Mouse (Mus musculus) stomach, embryonic 14.5 days (tissue): ENCODE results near the gene Gbe1. TPM values are rescaled to one million over a fixed set of nuclear protein-coding genes. Genes with fewer than 3 reads are reported as not detected.

Experiments
- ATAC-seq: fragments of 200-750 bp; cut with Nextera tagmentation; 2 replicates; pipeline ENCODE4 v1.8.0; 2017; ENCODE audit warnings: low read depth, moderate TSS enrichment; ENCODE audit not compliant: insufficient number of reproducible peaks, insufficient read depth, low FRiP score
- H3K27ac ChIP-seq: fragments of 300-500 bp; sonication (generic); 2 replicates; pipeline ENCODE4 v1.5.1; 2014; ENCODE audit warnings: mild to moderate bottlenecking, low read length, moderate library complexity, mixed read lengths
- H3K27me3 ChIP-seq: fragments of 300-500 bp; sonication (generic); 2 replicates; pipeline ENCODE4 v1.6.1; 2014; ENCODE audit warnings: low read length, control low read depth, mixed read lengths; ENCODE audit not compliant: control insufficient read depth, insufficient read depth
- H3K36me3 ChIP-seq: fragments of 300-500 bp; sonication (generic); 2 replicates; pipeline ENCODE4 v1.6.1; 2014; ENCODE audit warnings: mild to moderate bottlenecking, control low read depth, low read length, moderate library complexity, mixed read lengths; ENCODE audit not compliant: control insufficient read depth, insufficient read depth
- H3K4me1 ChIP-seq: fragments of 300-500 bp; sonication (generic); 2 replicates; pipeline ENCODE4 v1.6.1; 2014; ENCODE audit warnings: low read length, control low read depth, mixed read lengths; ENCODE audit not compliant: control insufficient read depth, insufficient read depth
- H3K4me2 ChIP-seq: fragments of 300-500 bp; sonication (generic); replicated peaks from 2 replicates; pipeline ENCODE4 v1.6.1; 2014; ENCODE audit warnings: low read depth, low read length, control low read depth
- H3K4me3 ChIP-seq: fragments of 300-500 bp; sonication (generic); 2 replicates; pipeline ENCODE4 v1.5.1; 2014; ENCODE audit warnings: low read depth, low read length, control low read depth
- H3K9ac ChIP-seq: fragments of 300-500 bp; sonication (generic); replicated peaks from 2 replicates; pipeline ENCODE4 v1.6.1; 2014; ENCODE audit warnings: low read depth, mild to moderate bottlenecking, control low read depth, low read length, moderate library complexity, mixed read lengths
- H3K9me3 ChIP-seq: fragments of 300-500 bp; sonication (generic); 2 replicates; pipeline ENCODE4 v1.6.1; 2016; ENCODE audit warnings: low read depth, low read length, control low read depth; ENCODE audit not compliant: control insufficient read depth
- WGBS: fragments of 180-500 bp; shearing (Covaris S2); extraction: QIAGEN DNeasy Blood & Tissue Kit; methylation state at CpG from one replicate; pipeline ENCODE4 v1.1.7; 2014; 5-methylcytosine and 5-hydroxymethylcytosine counted together
- polyA plus RNA-seq: library from polyadenylated mRNA; unstranded; fragments of >200 nt; fragmentation: Nextera tagmentation; extraction: Ambion mirVana; gene quantifications from 2 replicates; pipeline ENCODE4 v1.2.1, GENCODE M21; 2014

The Gbe1 gene
- polyA plus RNA-seq, 1 experiment from 2014 or later, result 23.2 TPM

GRCm38 (mm10) chr16:70562574-70562973, 248.8 kb downstream of the Gbe1 start:
- H3K4me1 ChIP-seq, result no peaks in the 10 kb centered on the region
- no peak overlapping the region for H3K27ac ChIP-seq
- H3K9ac ChIP-seq, result no peak overlapping the region
- no peak overlapping the region for H3K4me2 ChIP-seq
- ATAC-seq, result no peak
- H3K4me3 ChIP-seq, result no peak overlapping the region
- no peaks in the 10 kb centered on the region for H3K27me3 ChIP-seq
- H3K9me3 ChIP-seq, result no peaks in the 10 kb centered on the region
- H3K36me3 ChIP-seq, result no peaks in the 10 kb centered on the region
- 80% methylated on average over 8 of the region's 8 CpGs for WGBS

DNA sequence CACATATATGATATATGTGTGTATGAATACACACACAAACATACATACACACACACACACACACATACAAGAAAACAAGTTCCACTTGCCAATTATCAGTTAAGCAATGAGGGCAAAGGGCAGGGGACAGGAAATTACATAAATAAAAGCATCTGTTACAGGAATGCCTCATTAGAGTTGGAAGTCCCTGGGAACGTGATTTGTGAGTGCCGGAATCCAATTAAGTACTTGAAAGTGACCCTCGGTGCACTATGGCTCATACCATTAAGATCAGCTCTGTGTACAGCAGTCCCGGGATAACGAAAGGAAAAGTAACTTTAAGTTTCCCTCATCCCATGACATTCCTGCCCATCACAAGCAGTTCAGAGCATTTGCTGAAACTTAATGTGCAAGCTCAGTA, 249.7 kb downstream of the Gbe1 start:
- Histone ChIP-seq H3K27me3 (no peaks in the 10 kb centered on the region), H3K9ac (no peak overlapping the region), H3K4me3 (no peak overlapping the region), H3K4me1 (no peaks in the 10 kb centered on the region), H3K27ac (no peak overlapping the region), H3K36me3 (no peaks in the 10 kb centered on the region), H3K9me3 (no peaks in the 10 kb centered on the region), H3K4me2 (no peak overlapping the region)
- no peak for ATAC-seq
- WGBS, result 55% methylated on average over 5 of the region's 5 CpGs

DNA sequence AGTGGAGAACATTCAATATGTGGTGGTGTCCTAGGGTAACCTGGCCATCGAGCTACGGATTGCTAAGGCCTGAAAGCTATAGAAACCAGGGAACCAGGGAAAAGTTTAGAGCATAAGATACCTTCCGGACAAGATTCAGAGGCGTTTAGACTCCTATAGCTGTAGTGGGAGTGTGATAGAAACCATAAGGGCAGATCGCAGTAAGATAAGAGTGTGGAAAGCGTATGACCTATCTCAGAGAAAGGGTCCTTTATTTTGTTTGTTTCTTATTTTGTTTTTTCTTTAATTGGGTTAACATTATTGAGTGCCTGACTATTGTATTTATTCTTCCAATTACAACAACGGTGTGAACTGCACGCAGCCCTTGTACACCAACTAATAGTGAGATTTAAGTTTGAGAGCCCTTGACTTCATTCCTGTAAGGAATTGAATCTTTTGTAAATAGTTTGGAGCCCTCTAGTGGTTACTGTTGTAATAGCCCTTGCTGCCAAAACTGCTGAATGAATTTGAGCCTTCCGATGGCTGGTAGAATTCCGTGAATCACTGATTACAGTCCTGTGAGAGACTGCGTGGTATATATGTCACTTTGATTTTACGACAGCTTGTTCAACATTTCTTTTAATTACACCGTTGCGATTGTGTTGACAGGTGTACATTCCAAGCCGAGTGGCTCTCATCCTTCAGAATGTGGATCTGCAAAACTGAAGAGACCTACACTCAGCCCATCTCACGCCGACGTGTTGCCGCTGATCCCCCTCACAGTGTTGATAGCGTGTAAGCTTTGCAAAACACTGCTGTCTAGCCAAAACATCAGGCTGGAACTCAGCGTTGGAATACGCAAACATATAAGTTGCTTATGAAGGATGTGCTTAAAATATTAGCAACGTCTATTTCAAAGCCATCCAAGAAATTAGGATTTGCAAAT, 254.9 kb downstream of the Gbe1 start:
- Histone ChIP-seq H3K9me3 (no peaks in the 10 kb centered on the region), H3K27ac (no peak overlapping the region), H3K4me2 (no peak overlapping the region), H3K4me3 (no peak overlapping the region), H3K4me1 (no peaks in the 10 kb centered on the region), H3K36me3 (no peaks in the 10 kb centered on the region), H3K9ac (no peak overlapping the region), H3K27me3 (no peaks in the 10 kb centered on the region)
- 58% methylated on average over 23 of the region's 23 CpGs for WGBS
- ATAC-seq, result no peak

GRCm38 (mm10) chr16:70585964-70586363, 272.2 kb downstream of the Gbe1 start:
- Histone ChIP-seq H3K36me3 (no peaks in the 10 kb centered on the region), H3K4me2 (no peak overlapping the region), H3K27ac (no peak overlapping the region), H3K9me3 (no peaks in the 10 kb centered on the region), H3K4me1 (no peaks in the 10 kb centered on the region), H3K9ac (no peak overlapping the region), H3K27me3 (no peaks in the 10 kb centered on the region), H3K4me3 (no peak overlapping the region)
- WGBS, result 56% methylated on average over 7 of the region's 7 CpGs
- ATAC-seq, result no peak

DNA sequence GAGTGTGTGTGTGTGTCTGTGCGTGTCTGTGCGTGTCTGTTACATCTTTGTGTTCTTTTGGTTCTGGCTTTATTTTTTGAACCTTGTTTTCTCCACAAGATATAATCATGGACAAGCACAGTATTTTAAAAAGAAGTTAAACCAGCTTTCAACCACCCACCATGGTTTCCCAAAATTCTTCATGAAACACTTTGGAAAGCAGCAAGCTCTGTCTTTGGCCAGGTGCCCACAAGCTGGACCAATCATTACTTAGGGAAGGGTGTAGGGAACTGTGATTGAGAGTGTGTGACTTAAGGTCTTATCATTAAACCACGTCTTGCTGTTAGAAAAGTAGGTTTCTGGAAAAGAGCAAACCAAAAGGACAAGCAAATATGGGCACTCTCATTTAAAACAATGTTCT, 288.6 kb downstream of the Gbe1 start:
- 83% methylated on average over 3 of the region's 3 CpGs for WGBS

DNA sequence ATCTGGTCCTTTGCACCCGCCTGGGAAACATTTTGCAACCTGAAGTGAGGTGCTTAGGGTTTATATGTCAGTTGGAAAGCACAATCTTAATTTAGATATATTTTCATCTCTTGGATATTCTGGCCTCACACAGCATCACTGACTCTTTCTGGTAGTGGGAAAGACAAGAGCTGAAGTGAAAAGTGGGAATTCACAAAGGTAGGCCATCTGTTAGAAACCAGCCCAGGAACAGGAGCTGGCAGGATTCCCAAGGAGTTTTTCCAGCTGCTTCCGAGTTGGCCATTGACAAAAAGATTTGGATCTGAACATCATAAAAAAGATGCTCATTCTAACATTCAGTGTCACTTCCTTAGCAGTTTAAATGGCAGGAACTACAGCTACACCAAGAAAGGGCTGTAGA, 294.6 kb downstream of the Gbe1 start:
- Histone ChIP-seq H3K27ac (no peak overlapping the region), H3K36me3 (no peaks in the 10 kb centered on the region), H3K4me3 (no peak overlapping the region), H3K4me2 (no peak overlapping the region), H3K27me3 (no peaks in the 10 kb centered on the region), H3K9me3 (no peaks in the 10 kb centered on the region), H3K9ac (no peak overlapping the region), H3K4me1 (no peaks in the 10 kb centered on the region)
- WGBS, result 75% methylated on average over 2 of the region's 2 CpGs
- ATAC-seq, result no peak

More for the DNA sequence above, 288.6 kb downstream of the Gbe1 start:
- no peak for ATAC-seq
- Histone ChIP-seq H3K36me3 (no peaks in the 10 kb centered on the region), H3K4me3 (no peak overlapping the region), H3K9ac (no peak overlapping the region), H3K4me1 (no peaks in the 10 kb centered on the region), H3K9me3 (peaks cover 3% of the 10 kb centered on the region; the same call in 1 of the 2 replicates), H3K27me3 (no peaks in the 10 kb centered on the region), H3K4me2 (no peak overlapping the region), H3K27ac (no peak overlapping the region)

- Histone ChIP-seq H3K27ac (no peak overlapping the region), H3K36me3 (no peaks in the 10 kb centered on the region), H3K4me1 (no peaks in the 10 kb centered on the region), H3K9me3 (no peaks in the 10 kb centered on the region), H3K9ac (no peak overlapping the region), H3K27me3 (no peaks in the 10 kb centered on the region), H3K4me2 (no peak overlapping the region), H3K4me3 (no peak overlapping the region)
- ATAC-seq, result no peak
- 89% methylated on average over 1 of the region's 1 CpGs for WGBS
These were observed 303.9 kb downstream of the Gbe1 start for GRCm38 (mm10) chr16:70617691-70618090.

DNA sequence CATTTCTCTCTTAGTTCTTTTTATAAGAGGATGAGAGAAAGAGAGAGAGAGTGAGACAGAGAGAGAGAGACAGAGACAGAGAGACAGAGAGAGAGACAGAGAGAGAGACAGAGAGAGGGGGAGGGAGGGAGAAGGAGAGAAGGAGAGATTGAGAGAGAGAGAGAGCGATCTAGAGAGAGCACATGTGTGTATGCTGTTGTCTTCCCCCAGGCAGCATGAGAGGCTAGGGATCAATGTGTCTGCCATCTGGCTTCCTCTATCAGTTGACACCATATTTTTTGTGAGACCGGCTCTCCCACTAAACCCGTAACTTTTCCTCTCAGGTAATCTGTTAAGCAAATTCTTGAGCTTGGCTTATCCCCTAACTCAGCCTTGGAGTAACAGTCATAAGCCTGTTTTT, 304.4 kb downstream of the Gbe1 start:
- H3K4me3 ChIP-seq, result no peak overlapping the region
- H3K4me2 ChIP-seq, result no peak overlapping the region
- no peaks in the 10 kb centered on the region for H3K27me3 ChIP-seq
- no peaks in the 10 kb centered on the region for H3K9me3 ChIP-seq
- no peak for ATAC-seq
- no peak overlapping the region for H3K9ac ChIP-seq
- H3K27ac ChIP-seq, result no peak overlapping the region
- 81% methylated on average over 3 of the region's 3 CpGs for WGBS
- H3K4me1 ChIP-seq, result no peaks in the 10 kb centered on the region
- no peaks in the 10 kb centered on the region for H3K36me3 ChIP-seq
